Mouse (Mus musculus) embryonic facial prominence, embryonic 11.5 days (tissue): ENCODE results near the gene Zc2hc1b. TPM values are rescaled to one million over a fixed set of nuclear protein-coding genes. Genes with fewer than 3 reads are reported as not detected.

Experiments used
- ATAC-seq: fragments of 200-750 bp; cut with Nextera tagmentation; replicated peaks from 2 replicates; pipeline ENCODE4 v1.8.0; 2017; ENCODE audit warnings: low read depth; ENCODE audit not compliant: insufficient number of reproducible peaks, low FRiP score, low TSS enrichment
- DNase-seq: peaks from one replicate; pipeline ENCODE4 v3.0.0-alpha.2; 2015; ENCODE audit warnings: low spot score
- H3K27ac ChIP-seq: fragments of 300-500 bp; sonication (generic); replicated peaks from 2 replicates; pipeline ENCODE4 v1.5.1; 2014; ENCODE audit warnings: mild to moderate bottlenecking, low read depth, low read length, control low read depth
- H3K27me3 ChIP-seq: fragments of 300-500 bp; sonication (generic); 2 replicates; pipeline ENCODE4 v1.6.1; 2014; ENCODE audit warnings: mild to moderate bottlenecking, low read length, moderate library complexity, mixed read lengths; ENCODE audit not compliant: control insufficient read depth, insufficient read depth
- H3K36me3 ChIP-seq: fragments of 300-500 bp; sonication (generic); replicated peaks from 2 replicates; pipeline ENCODE4 v1.6.1; 2014; ENCODE audit warnings: low read depth, mild to moderate bottlenecking, low read length, moderate library complexity, mixed read lengths; ENCODE audit not compliant: control insufficient read depth, insufficient read depth
- H3K4me1 ChIP-seq: fragments of 300-500 bp; sonication (generic); 2 replicates; pipeline ENCODE4 v1.6.1; 2014; ENCODE audit warnings: low read length, mixed read lengths; ENCODE audit not compliant: control insufficient read depth, insufficient read depth
- H3K4me2 ChIP-seq: fragments of 300-500 bp; sonication (generic); 2 replicates; pipeline ENCODE4 v1.6.1; 2014; ENCODE audit warnings: low read depth, mild to moderate bottlenecking, control low read depth, low read length, moderate library complexity
- H3K4me3 ChIP-seq: fragments of 300-500 bp; sonication (generic); 2 replicates; pipeline ENCODE4 v1.5.1; 2014; ENCODE audit warnings: low read depth, low read length, control low read depth
- H3K9ac ChIP-seq: fragments of 300-500 bp; sonication (generic); replicated peaks from 2 replicates; pipeline ENCODE4 v1.6.1; 2014; ENCODE audit warnings: mild to moderate bottlenecking, control low read depth, low read length
- H3K9me3 ChIP-seq: fragments of 300-500 bp; sonication (generic); replicated peaks from 2 replicates; pipeline ENCODE4 v1.6.1; 2016; ENCODE audit warnings: mild to moderate bottlenecking, low read length, inconsistent platforms, mixed read lengths; ENCODE audit not compliant: control insufficient read depth
- WGBS: fragments of 180-500 bp; shearing (Covaris S2); extraction: QIAGEN DNeasy Blood & Tissue Kit; methylation state at CpG from one replicate; pipeline ENCODE4 v1.1.7; 2014; 5-methylcytosine and 5-hydroxymethylcytosine counted together
- polyA plus RNA-seq: library from polyadenylated mRNA; unstranded; fragments of >200 nt; fragmentation: Nextera tagmentation; extraction: Ambion mirVana; gene quantifications from 2 replicates; pipeline ENCODE4 v1.2.1, GENCODE M21; 2014

The Zc2hc1b gene
- not detected in 2 replicates for polyA plus RNA-seq

DNA sequence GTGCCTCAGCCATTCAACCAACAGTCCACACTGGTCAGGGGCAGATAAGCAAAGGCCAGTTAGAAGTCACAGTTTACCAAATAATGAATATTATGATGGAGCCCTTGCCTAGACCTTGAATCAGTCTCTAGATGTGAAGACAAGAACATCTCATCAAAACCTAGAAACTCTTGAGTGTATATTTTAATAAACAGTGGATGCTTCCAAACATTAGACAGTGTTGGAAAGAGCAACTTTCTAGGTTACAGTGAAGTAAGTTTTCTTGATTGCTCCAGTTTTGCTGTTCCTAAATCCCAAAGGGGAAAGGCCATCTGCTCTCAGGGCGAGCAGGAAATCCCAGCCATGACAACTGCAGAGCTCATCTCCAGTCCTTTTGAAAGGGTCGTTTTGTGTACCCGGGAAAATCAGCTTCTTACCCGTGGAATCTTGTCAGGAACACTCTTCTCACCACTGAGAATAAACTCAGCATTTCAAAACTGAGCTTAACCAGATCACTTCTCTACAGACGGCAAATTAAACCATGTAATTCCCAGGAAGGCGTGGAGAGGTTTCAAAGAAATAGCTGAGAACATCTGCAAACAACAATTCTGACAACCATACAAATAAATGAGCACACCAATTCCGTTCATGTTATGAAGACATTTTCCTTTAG is at the start of gene Zc2hc1b:
TSS of gene Zc2hc1b (minus strand) at position 51 of the 652 bp plus-strand sequence.
- H3K27me3 ChIP-seq = no peaks in the 10 kb centered on the region
- H3K4me2 ChIP-seq = no peak within 1 kb of the TSS
- ATAC-seq = no peak
- WGBS = 73% methylated on average over 7 of the region's 7 CpGs
- no peak for DNase-seq
- no peaks in the 10 kb centered on the region for H3K9me3 ChIP-seq
- H3K27ac ChIP-seq = no peak within 1 kb of the TSS
- no peaks in the 10 kb centered on the region for H3K4me1 ChIP-seq
- no peak within 1 kb of the TSS for H3K4me3 ChIP-seq
- H3K9ac ChIP-seq = no peak within 1 kb of the TSS
- H3K36me3 ChIP-seq = peaks cover 8% of the 10 kb centered on the region; the same call in 1 of the 2 replicates

DNA sequence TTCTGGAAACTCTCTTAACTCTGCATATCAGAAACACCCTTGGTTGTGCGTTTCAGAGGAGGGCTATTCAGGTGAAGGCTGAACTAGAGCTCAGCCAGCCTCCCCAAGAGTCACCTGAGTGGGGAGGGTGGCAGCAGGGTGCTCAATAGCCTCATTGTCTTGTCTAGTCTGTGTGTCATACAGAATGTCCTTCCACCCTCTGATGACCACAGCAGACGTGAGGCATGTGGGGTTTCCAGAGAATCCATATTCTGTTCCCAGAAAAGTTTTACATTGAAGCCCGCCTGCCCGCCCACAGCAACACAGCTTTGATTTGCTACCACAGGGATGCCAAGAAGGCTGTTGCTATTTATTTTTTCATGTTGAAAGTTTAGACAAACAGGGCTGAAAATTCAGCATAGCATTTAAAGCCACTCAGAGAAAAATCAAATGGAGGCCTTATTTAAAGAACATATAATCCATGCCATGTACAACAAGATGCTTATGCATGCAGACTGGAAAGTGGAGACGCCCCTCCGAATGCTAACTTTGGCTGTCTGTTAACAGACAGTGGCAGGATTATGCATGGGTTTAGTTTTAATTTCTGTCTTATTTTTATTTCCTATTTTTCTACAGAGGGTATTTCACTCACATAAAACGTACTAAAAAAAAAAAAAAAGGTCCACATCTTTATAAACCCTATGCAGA is 47.7 kb upstream of the Zc2hc1b start:
- H3K4me3 ChIP-seq = no peak overlapping the region
- H3K9me3 ChIP-seq = no peaks in the 10 kb centered on the region
- no peaks in the 10 kb centered on the region for H3K36me3 ChIP-seq
- no peak overlapping the region for H3K27ac ChIP-seq
- H3K4me1 ChIP-seq = no peaks in the 10 kb centered on the region
- no peaks in the 10 kb centered on the region for H3K27me3 ChIP-seq
- ATAC-seq = no peak
- DNase-seq = no peak
- H3K9ac ChIP-seq = no peak overlapping the region
- whole genome bisulfite sequencing = 87% methylated on average over 7 of the region's 7 CpGs
- H3K4me2 ChIP-seq = no peak overlapping the region

DNA sequence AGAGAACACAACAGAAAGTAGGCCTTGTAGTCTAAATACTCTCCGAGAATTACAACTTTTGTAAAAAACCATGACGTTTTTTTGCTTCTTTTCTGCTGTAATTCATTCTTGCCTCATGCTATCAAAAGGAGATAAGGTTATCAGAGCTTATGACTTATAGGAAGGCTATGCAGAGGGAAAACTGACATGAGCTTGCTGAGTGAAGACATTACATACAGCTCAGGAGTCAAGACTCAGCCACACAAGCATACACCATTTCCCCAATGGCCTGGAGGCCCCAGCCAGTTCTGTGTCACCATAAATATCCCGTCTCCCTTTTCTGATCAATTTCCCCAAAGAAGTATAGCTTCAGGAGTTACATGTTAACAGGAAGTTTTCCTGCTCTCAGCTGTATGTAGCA is 44.3 kb upstream of the Zc2hc1b start:
- no peak for ATAC-seq
- H3K27ac ChIP-seq = no peak overlapping the region
- no peak for DNase-seq
- WGBS = 87% methylated on average over 3 of the region's 3 CpGs
- no peaks in the 10 kb centered on the region for H3K36me3 ChIP-seq
- no peak overlapping the region for H3K9ac ChIP-seq
- no peak overlapping the region for H3K4me3 ChIP-seq
- H3K4me2 ChIP-seq = no peak overlapping the region
- H3K4me1 ChIP-seq = no peaks in the 10 kb centered on the region
- H3K9me3 ChIP-seq = no peaks in the 10 kb centered on the region
- no peaks in the 10 kb centered on the region for H3K27me3 ChIP-seq

- Histone ChIP-seq H3K27ac (no peak overlapping the region), H3K4me3 (no peak overlapping the region), H3K9me3 (no peaks in the 10 kb centered on the region), H3K4me1 (no peaks in the 10 kb centered on the region), H3K4me2 (no peak overlapping the region), H3K36me3 (no peaks in the 10 kb centered on the region), H3K9ac (no peak overlapping the region), H3K27me3 (no peaks in the 10 kb centered on the region)
- WGBS = 57% methylated on average over 1 of the region's 1 CpGs
- ATAC-seq (no peak), DNase-seq (no peak)
Measured at GRCm38 (mm10) chr10:13220061-13220460, 42.2 kb upstream of the Zc2hc1b start.

- Histone ChIP-seq H3K4me3 (no peak overlapping the region), H3K27ac (no peak overlapping the region), H3K9me3 (no peaks in the 10 kb centered on the region), H3K4me1 (no peaks in the 10 kb centered on the region), H3K4me2 (no peak overlapping the region), H3K36me3 (no peaks in the 10 kb centered on the region), H3K27me3 (no peaks in the 10 kb centered on the region), H3K9ac (no peak overlapping the region)
- ATAC-seq = no peak
- no peak for DNase-seq
- WGBS = 77% methylated on average over 12 of the region's 12 CpGs
Measured at GRCm38 (mm10) chr10:13213956-13214355, 36.1 kb upstream of the Zc2hc1b start.

GRCm38 (mm10) chr10:13212829-13213228 is 35.0 kb upstream of the Zc2hc1b start:
- 71% methylated on average over 6 of the region's 6 CpGs for WGBS
- no peak for ATAC-seq
- H3K27me3 ChIP-seq = no peaks in the 10 kb centered on the region
- H3K4me3 ChIP-seq = no peak overlapping the region
- H3K9me3 ChIP-seq = no peaks in the 10 kb centered on the region
- H3K27ac ChIP-seq = no peak overlapping the region
- DNase-seq = no peak
- no peaks in the 10 kb centered on the region for H3K4me1 ChIP-seq
- no peaks in the 10 kb centered on the region for H3K36me3 ChIP-seq
- H3K4me2 ChIP-seq = no peak overlapping the region
- no peak overlapping the region for H3K9ac ChIP-seq

GRCm38 (mm10) chr10:13212326-13212725 is 34.5 kb upstream of the Zc2hc1b start:
- Histone ChIP-seq H3K4me1 (no peaks in the 10 kb centered on the region), H3K27ac (no peak overlapping the region), H3K27me3 (no peaks in the 10 kb centered on the region), H3K4me2 (no peak overlapping the region), H3K4me3 (no peak overlapping the region), H3K36me3 (no peaks in the 10 kb centered on the region), H3K9me3 (no peaks in the 10 kb centered on the region), H3K9ac (no peak overlapping the region)
- WGBS = 73% methylated on average over 9 of the region's 9 CpGs
- ATAC-seq (no peak), DNase-seq (no peak)

DNA sequence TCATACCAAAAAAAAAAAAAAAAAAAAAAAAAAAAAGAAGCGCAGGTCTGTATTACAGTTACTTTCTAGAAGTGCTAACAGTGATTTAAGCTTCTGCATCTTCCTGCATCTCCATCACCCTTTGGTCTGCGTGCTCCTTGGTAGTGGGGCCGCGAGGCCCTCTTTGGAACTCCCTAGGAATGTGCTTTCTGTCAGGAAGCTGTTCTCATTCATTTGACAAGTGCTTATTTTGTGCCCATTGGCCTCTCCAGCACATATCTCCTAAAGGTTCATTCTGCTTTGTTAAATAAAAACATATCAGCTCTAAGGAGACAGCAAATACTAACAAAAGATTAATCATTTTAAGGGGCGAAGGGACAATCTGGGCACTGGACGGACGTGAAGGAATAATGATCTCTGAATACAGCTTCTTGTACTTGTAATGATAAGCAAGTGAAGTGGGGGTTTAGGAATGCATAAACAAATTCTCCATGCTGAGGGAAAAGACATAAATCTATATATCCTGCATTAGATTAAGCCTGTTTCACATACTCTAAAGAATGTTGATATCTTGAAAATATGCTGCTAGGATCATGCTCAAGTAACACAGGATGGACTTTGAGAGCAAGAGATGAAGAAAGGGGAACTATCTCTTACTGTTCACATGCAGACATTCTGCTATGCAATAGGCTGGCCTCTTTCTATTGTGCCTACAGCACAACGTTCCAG is 32.3 kb upstream of the Zc2hc1b start:
- 71% methylated on average over 8 of the region's 8 CpGs for WGBS
- H3K4me2 ChIP-seq = no peak overlapping the region
- DNase-seq (no peak), ATAC-seq (no peak)
- no peaks in the 10 kb centered on the region for H3K9me3 ChIP-seq
- H3K4me1 ChIP-seq = no peaks in the 10 kb centered on the region
- H3K27me3 ChIP-seq = no peaks in the 10 kb centered on the region
- no peak overlapping the region for H3K27ac ChIP-seq
- no peak overlapping the region for H3K9ac ChIP-seq
- H3K36me3 ChIP-seq = no peaks in the 10 kb centered on the region
- no peak overlapping the region for H3K4me3 ChIP-seq
